Comparison of ENCODE assay signal across 8 mouse cellular contexts in genomic region chr1:59482696-59483520, GRCm38 (mm10). TPM values are rescaled to one million over a fixed set of nuclear protein-coding genes. Genes with fewer than 3 reads are reported as not detected.
DNase-seq lines count a peak whose midpoint lies in the region; ATAC-seq and TF ChIP-seq lines count a peak whose summit lies in the region.

No protein-coding gene starts in this region.

- no peaks in the 10 kb centered on the region for H3K27me3 ChIP-seq in heart, adult 2 months (ENCODE audit: control insufficient read depth, insufficient read depth, low read length)
- no peaks in the 10 kb centered on the region; the same call in 1 of the 2 replicates for H3K27me3 ChIP-seq in liver, postnatal 0 days (ENCODE audit: insufficient read depth, low read length)
- peaks cover 2% of the 10 kb centered on the region; the same call in 1 of the 2 replicates for H3K27me3 ChIP-seq in neural tube, embryonic 15.5 days (replicated peaks)

- H3K4me2 ChIP-seq in liver, postnatal 0 days (ENCODE audit: low read depth, low read length) = peak overlapping the region; percentile 100
- peak overlapping the region; percentile 95 for H3K4me2 ChIP-seq in neural tube, embryonic 15.5 days

- no peaks in the 10 kb centered on the region for H3K79me2 ChIP-seq in heart, adult 2 months (replicated peaks; ENCODE audit: control insufficient read depth, insufficient read depth, low read length)

- H3K36me3 ChIP-seq in heart, adult 2 months (ENCODE audit: control insufficient read depth, insufficient read depth, low read length) = no peaks in the 10 kb centered on the region
- H3K36me3 ChIP-seq in liver, postnatal 0 days (replicated peaks; ENCODE audit: insufficient read depth, low read length) = no peaks in the 10 kb centered on the region
- H3K36me3 ChIP-seq in neural tube, embryonic 15.5 days = no peaks in the 10 kb centered on the region

- under 1% methylated on average over 85 of the region's 88 CpGs for WGBS in heart, adult 2 months
- WGBS in liver, postnatal 0 days (ENCODE audit: insufficient replicate concordance) = under 1% methylated on average over 80 of the region's 88 CpGs
- WGBS in neural tube, embryonic 15.5 days = under 1% methylated on average over 86 of the region's 88 CpGs

- ATAC-seq in liver, postnatal 0 days = no peak
- peak; percentile 7; the same call in 1 of the 2 replicates for ATAC-seq in neural tube, embryonic 15.5 days (ENCODE audit: low FRiP score)

- peak; percentile 47 for DNase-seq in 3T3-L1 (ENCODE audit: low read depth, low spot score)
- peak; percentile 47 for DNase-seq in R1 (ENCODE audit: low read depth, low spot score)
- peak; percentile 67 to 73 for DNase-seq in heart, adult 2 months
- peak; percentile 57 for DNase-seq in kidney, adult 18-20 months
- DNase-seq in liver, postnatal 0 days = peak; percentile 45
- peak; percentile 42 to 60 for DNase-seq in thymus, postnatal 36 days

- TF ChIP-seq EP300 in heart, adult 2 months (IDR thresholded peaks at IDR 0.05; ENCODE audit: insufficient read depth, low read depth, low read length) = no peak
- no peak for TF ChIP-seq EP300 in liver, postnatal 0 days (IDR thresholded peaks at IDR 0.05; ENCODE audit: low read depth)

- peak overlapping the region; percentile 32 for H3K4me3 ChIP-seq in cortical plate, adult 2 months (ENCODE audit: insufficient read depth, low read length)
- peak overlapping the region; percentile 84 for H3K4me3 ChIP-seq in heart, adult 2 months
- H3K4me3 ChIP-seq in liver, postnatal 0 days (ENCODE audit: low read depth, low read length) = peak overlapping the region; percentile 69
- H3K4me3 ChIP-seq in neural tube, embryonic 15.5 days (replicated peaks) = peak overlapping the region; percentile 61

- no peak for TF ChIP-seq CTCF in cortical plate, adult 2 months (IDR thresholded peaks at IDR 0.05; ENCODE audit: extremely low read depth, insufficient read depth, low read length)
- TF ChIP-seq CTCF in heart, adult 2 months (IDR thresholded peaks at IDR 0.05) = no peak
- TF ChIP-seq CTCF in liver, postnatal 0 days (IDR thresholded peaks at IDR 0.05; ENCODE audit: low read depth) = no peak

- no peaks in the 10 kb centered on the region; the same call in 1 of the 2 replicates for H3K4me1 ChIP-seq in cortical plate, adult 2 months (ENCODE audit: control insufficient read depth, insufficient read depth, low read length)
- H3K4me1 ChIP-seq in heart, adult 2 months (ENCODE audit: control insufficient read depth, insufficient read depth, low read length) = peaks cover 2% of the 10 kb centered on the region
- H3K4me1 ChIP-seq in liver, postnatal 0 days (ENCODE audit: insufficient read depth) = peaks cover 41% of the 10 kb centered on the region
- peaks cover 59% of the 10 kb centered on the region for H3K4me1 ChIP-seq in neural tube, embryonic 15.5 days

- no peak overlapping the region for H3K27ac ChIP-seq in cortical plate, adult 2 months (ENCODE audit: insufficient read depth, low read length)
- peak overlapping the region; percentile 87 for H3K27ac ChIP-seq in heart, adult 2 months
- H3K27ac ChIP-seq in liver, postnatal 0 days (ENCODE audit: low read depth) = peak overlapping the region; percentile 80
- H3K27ac ChIP-seq in neural tube, embryonic 15.5 days (replicated peaks) = peak overlapping the region; percentile 79

- H3K9me3 ChIP-seq in liver, postnatal 0 days (ENCODE audit: low read length) = no peaks in the 10 kb centered on the region
- H3K9me3 ChIP-seq in neural tube, embryonic 15.5 days (replicated peaks) = no peaks in the 10 kb centered on the region

- H3K9ac ChIP-seq in heart, adult 2 months (ENCODE audit: low read depth, low read length) = peak overlapping the region; percentile 74
- peak overlapping the region; percentile 66 for H3K9ac ChIP-seq in liver, postnatal 0 days (replicated peaks)
- H3K9ac ChIP-seq in neural tube, embryonic 15.5 days (replicated peaks) = peak overlapping the region; percentile 62

- intact Hi-C loops in heart, adult 2 months (cut with DNase I) = loop anchor here (2.0 to 5.0 kb wide), 3 partner anchors 102 to 246 kb away; partner anchors contain the start of gene Als2

- TF ChIP-seq POLR2A in cortical plate, adult 2 months (IDR thresholded peaks at IDR 0.05; ENCODE audit: extremely low read depth, insufficient read depth, low read length) = no peak
- no peak for TF ChIP-seq POLR2A in heart, adult 2 months (IDR thresholded peaks at IDR 0.05; ENCODE audit: insufficient read depth, low read depth, low read length)

RNA-seq across cellular contexts. Expression of gene Fzd7, which starts 0.7 kb away (rescaled TPM):
- 3.2 and 3.3 TPM in 2 replicates for polyA plus RNA-seq in cortical plate, adult 2 months (2012; rRNA removed)
- 1 to 10 TPM; 5.3 to 7.0 TPM for total RNA-seq in heart, adult 2 months (2021)
- polyA plus RNA-seq in heart, adult 2 months (2012; rRNA removed) = 5.8 TPM in 2 replicates
- polyA plus RNA-seq in liver, postnatal 0 days (2015; fragmentation: Nextera tagmentation; extraction: Ambion mirVana) = 0.76 and 0.99 TPM in 2 replicates
- polyA plus RNA-seq in neural tube, embryonic 15.5 days (2015; fragmentation: Nextera tagmentation; extraction: Ambion mirVana) = 3.5 and 4.5 TPM in 2 replicates

RNA-seq across cellular contexts. Expression of gene Gm973, which starts 33.2 kb away (rescaled TPM):
- polyA plus RNA-seq in cortical plate, adult 2 months (2012; rRNA removed) = 9.8 and 11.5 TPM in 2 replicates
- under 1 TPM in 1 of 2 experiments, not detected in 1; 0.30 TPM for total RNA-seq in heart, adult 2 months (2021)
- polyA plus RNA-seq in heart, adult 2 months (2012; rRNA removed) = 0.29 and 0.45 TPM in 2 replicates
- polyA plus RNA-seq in liver, postnatal 0 days (2015; fragmentation: Nextera tagmentation; extraction: Ambion mirVana) = not detected in 2 replicates
- 9.6 and 10.0 TPM in 2 replicates for polyA plus RNA-seq in neural tube, embryonic 15.5 days (2015; fragmentation: Nextera tagmentation; extraction: Ambion mirVana)

Comparison
In these comparisons a context has a peak if more than half of its experiments do, and no peak if none do; other contexts are left out.
1. H3K4me3 ChIP-seq: peak in every context shown above with its lines; median percentile 84 in heart, adult 2 months; 69 in liver, postnatal 0 days; 61 in neural tube, embryonic 15.5 days; 32 in cortical plate, adult 2 months.